Comparison of ENCODE assay signal across 8 mouse cellular contexts in genomic region chr3:86129757-86130156, GRCm38 (mm10). TPM values are rescaled to one million over a fixed set of nuclear protein-coding genes. Genes with fewer than 3 reads are reported as not detected.
DNase-seq lines count a peak whose midpoint lies in the region; ATAC-seq lines count a peak whose summit lies in the region.

No protein-coding gene starts in this region.

- H3K9me3 ChIP-seq in forebrain, embryonic 10.5 days, result no peaks in the 10 kb centered on the region
- no peaks in the 10 kb centered on the region for H3K9me3 ChIP-seq in forebrain, embryonic 12.5 days
- no peaks in the 10 kb centered on the region for H3K9me3 ChIP-seq in lung, embryonic 16.5 days (ENCODE audit: control insufficient read depth, low read length)

- 0 out of 2 replicates have a peak, but pooled peaks cover 4% of the 10 kb centered on the region for H3K4me1 ChIP-seq in forebrain, embryonic 10.5 days
- no peaks in the 10 kb centered on the region for H3K4me1 ChIP-seq in forebrain, embryonic 12.5 days
- H3K4me1 ChIP-seq in lung, embryonic 16.5 days (replicated peaks; ENCODE audit: control insufficient read depth, insufficient read depth, low read length), result no peaks in the 10 kb centered on the region

- H3K4me2 ChIP-seq in forebrain, embryonic 12.5 days, result no peak overlapping the region
- no peak overlapping the region for H3K4me2 ChIP-seq in lung, embryonic 16.5 days (ENCODE audit: low read depth, low read length)

- no peaks in the 10 kb centered on the region for H3K27me3 ChIP-seq in forebrain, embryonic 10.5 days (ENCODE audit: poor library complexity, severe bottlenecking)
- H3K27me3 ChIP-seq in forebrain, embryonic 12.5 days, result no peaks in the 10 kb centered on the region
- H3K27me3 ChIP-seq in lung, embryonic 16.5 days (ENCODE audit: control insufficient read depth, insufficient read depth, low read depth, low read length), result no peaks in the 10 kb centered on the region

- peak; percentile 49 for DNase-seq in forebrain, embryonic 10.5 days (ENCODE audit: extremely low spot score, low spot score)
- peak; percentile 68 for DNase-seq in ZHBTc4 (ENCODE audit: low read depth, low spot score)
- peak; percentile 57 to 72 for DNase-seq in cerebellum, postnatal 36 days
- DNase-seq in gastrocnemius, postnatal 14 days, result peak; percentile 42
- peak; percentile 71 to 86 for DNase-seq in layer of hippocampus, adult 18-20 months (ENCODE audit: low spot score in 2 of 2)
- peak; percentile 76 for DNase-seq in right cerebral cortex, adult 18-20 months

- intact Hi-C loops in gastrocnemius, postnatal 14 days (cut with DNase I; ENCODE audit: low total_unique reads), result no loop called here

- peaks cover 9% of the 10 kb centered on the region for H3K36me3 ChIP-seq in forebrain, embryonic 10.5 days (replicated peaks)
- H3K36me3 ChIP-seq in forebrain, embryonic 12.5 days (replicated peaks), result peaks cover 2% of the 10 kb centered on the region; the same call in 1 of the 2 replicates
- H3K36me3 ChIP-seq in lung, embryonic 16.5 days (ENCODE audit: control insufficient read depth, insufficient read depth, low read length), result peaks cover 9% of the 10 kb centered on the region

- no peak overlapping the region for H3K4me3 ChIP-seq in forebrain, embryonic 10.5 days
- no peak overlapping the region for H3K4me3 ChIP-seq in forebrain, embryonic 12.5 days (replicated peaks)
- no peak overlapping the region for H3K4me3 ChIP-seq in lung, embryonic 16.5 days (ENCODE audit: low read length)

- no peak overlapping the region for H3K27ac ChIP-seq in forebrain, embryonic 10.5 days
- H3K27ac ChIP-seq in forebrain, embryonic 12.5 days, result no peak overlapping the region
- no peak overlapping the region for H3K27ac ChIP-seq in lung, embryonic 16.5 days (ENCODE audit: low read length)

- ATAC-seq in forebrain, embryonic 12.5 days (ENCODE audit: low FRiP score), result no peak
- peak; percentile 26; the same call in 1 of the 2 replicates for ATAC-seq in lung, embryonic 16.5 days (ENCODE audit: low read depth)

- no peak overlapping the region for H3K9ac ChIP-seq in forebrain, embryonic 12.5 days
- H3K9ac ChIP-seq in lung, embryonic 16.5 days (ENCODE audit: low read length), result no peak overlapping the region

- WGBS in forebrain, embryonic 10.5 days, result 20% methylated on average over 6 of the region's 6 CpGs
- WGBS in forebrain, embryonic 12.5 days, result 14% methylated on average over 6 of the region's 6 CpGs
- 9% methylated on average over 6 of the region's 6 CpGs for WGBS in lung, embryonic 16.5 days

RNA-seq across cellular contexts. Expression of gene Rps3a1, which starts 12.7 kb away (rescaled TPM):
- 1,154 and 1,165 TPM in 2 replicates for polyA plus RNA-seq in forebrain, embryonic 10.5 days (2016; fragmentation: Nextera tagmentation; extraction: Ambion mirVana)
- polyA plus RNA-seq in forebrain, embryonic 12.5 days (2016; fragmentation: Nextera tagmentation; extraction: Ambion mirVana), result 862 and 915 TPM in 2 replicates
- 100 to 1,000 TPM; 470 to 549 TPM for total RNA-seq in gastrocnemius, postnatal 14 days (2021)
- 100 to 1,000 TPM; 445 to 459 TPM for total RNA-seq in layer of hippocampus, adult 18-20 months (2021)
- polyA plus RNA-seq in lung, embryonic 16.5 days (2015; fragmentation: Nextera tagmentation; extraction: Ambion mirVana), result 1,246 and 1,285 TPM in 2 replicates
